Mouse (Mus musculus) CH12.LX (cell line): Measurements from ENCODE around the gene Mllt3. TPM values are rescaled to one million over a fixed set of nuclear protein-coding genes. Genes with fewer than 3 reads are reported as not detected.

Source experiments
- DNase-seq: peaks from one replicate; pipeline ENCODE4 v3.0.0-alpha.2; 2013; ENCODE audit errors: extremely low read depth
- H3K27ac ChIP-seq: 2 replicates; pipeline ENCODE4 v1.5.1; 2012; ENCODE audit warnings: low read depth, mild to moderate bottlenecking, control low read depth, moderate library complexity; ENCODE audit not compliant: insufficient read depth
- H3K27me3 ChIP-seq: replicated peaks from 2 replicates; pipeline ENCODE3; 2012; ENCODE audit warnings: inconsistent platforms
- H3K36me3 ChIP-seq, 2 experiments: replicated peaks in 1 of 2; 2 replicates each; pipeline versions ENCODE3 to v1.6.1; 2012; ENCODE audit warnings: inconsistent platforms in 1 of 2, low read length in 1 of 2, mild to moderate bottlenecking in 1 of 2, mixed read lengths in 1 of 2, moderate library complexity in 1 of 2; ENCODE audit not compliant: control insufficient read depth in 1 of 2, insufficient read depth in 1 of 2
- H3K4me1 ChIP-seq, 2 experiments: 2 replicates each; pipeline ENCODE4 v1.6.1; 2012; ENCODE audit warnings: inconsistent platforms in 1 of 2, moderate library complexity in 1 of 2; ENCODE audit not compliant: insufficient read depth in 2 of 2, control insufficient read depth in 1 of 2
- H3K4me2 ChIP-seq: 2 replicates; pipeline ENCODE4 v1.6.1; 2012; ENCODE audit warnings: low read depth, mild to moderate bottlenecking, control low read depth; ENCODE audit not compliant: poor library complexity, insufficient read depth, severe bottlenecking
- H3K4me3 ChIP-seq, 3 experiments: fragments of 150-350 bp in 1 of 3; sonication (generic) in 1 of 3; replicated peaks in 1 of 3; 2 replicates each; pipeline versions ENCODE3 to v1.5.1; 2011 to 2012; ENCODE audit warnings: low read depth in 2 of 3, low read length in 2 of 3, mild to moderate bottlenecking in 2 of 3, moderate library complexity in 2 of 3, control low read depth in 1 of 3, improper control_type of control experiment in 1 of 3, inconsistent platforms in 1 of 3, mixed read lengths in 1 of 3; ENCODE audit not compliant: poor library complexity in 1 of 3
- H3K79me2 ChIP-seq: replicated peaks from 2 replicates; pipeline ENCODE4 v1.6.1; 2012; ENCODE audit warnings: mild to moderate bottlenecking, moderate library complexity; ENCODE audit not compliant: control insufficient read depth, poor library complexity, insufficient read depth, severe bottlenecking; ENCODE audit errors: extremely low read depth
- H3K9ac ChIP-seq: 2 replicates; pipeline ENCODE4 v1.6.1; 2012; ENCODE audit warnings: low read depth, mild to moderate bottlenecking, control low read depth, moderate library complexity; ENCODE audit not compliant: insufficient read depth
- H3K9me3 ChIP-seq: replicated peaks from 2 replicates; pipeline ENCODE3; 2012; ENCODE audit warnings: low read length, inconsistent platforms, mixed read lengths
- BHLHE40 ChIP-seq: IDR thresholded peaks from 2 replicates; pipeline ENCODE4 v1.6.1; 2011; ENCODE audit warnings: mild to moderate bottlenecking, low read depth, low read length, improper control_type of control experiment
- CHD1 ChIP-seq: IDR thresholded peaks from 2 replicates; pipeline ENCODE4 v1.6.1; 2012; ENCODE audit warnings: low read depth, low read length, improper control_type of control experiment, inconsistent platforms
- CHD2 ChIP-seq: IDR thresholded peaks from 2 replicates; pipeline ENCODE4 v1.6.1; 2011; ENCODE audit warnings: low read length, improper control_type of control experiment
- CTCF ChIP-seq, 2 experiments: IDR thresholded peaks in 1 of 2; conservative IDR thresholded peaks in 1 of 2; 2 replicates each; pipeline ENCODE4 v1.5.1; 2011 to 2012; ENCODE audit warnings: low read depth in 2 of 2, low read length in 2 of 2, improper control_type of control experiment in 1 of 2, inconsistent platforms in 1 of 2, mild to moderate bottlenecking in 1 of 2, moderate library complexity in 1 of 2
- E2F4 ChIP-seq: IDR thresholded peaks from 2 replicates; pipeline ENCODE4 v1.6.1; 2011; ENCODE audit warnings: low read depth, low read length, improper control_type of control experiment; ENCODE audit not compliant: insufficient replicate concordance
- ETS1 ChIP-seq: conservative IDR thresholded peaks from 2 replicates; pipeline ENCODE4 v1.6.1; 2012; ENCODE audit warnings: low read depth, mild to moderate bottlenecking, inconsistent platforms, low read length, improper control_type of control experiment, moderate library complexity
- GABPA ChIP-seq: IDR thresholded peaks from 2 replicates; pipeline ENCODE4 v1.6.1; 2012; ENCODE audit warnings: low read depth, low read length, improper control_type of control experiment, inconsistent platforms; ENCODE audit not compliant: insufficient replicate concordance
- HCFC1 ChIP-seq: IDR thresholded peaks from 2 replicates; pipeline ENCODE4 v1.6.1; 2012; ENCODE audit warnings: low read depth, mild to moderate bottlenecking, inconsistent platforms, low read length, improper control_type of control experiment
- IRF4 ChIP-seq: IDR thresholded peaks from 2 replicates; pipeline ENCODE4 v1.6.1; 2014; ENCODE audit warnings: low read depth, mild to moderate bottlenecking, inconsistent platforms, low read length, improper control_type of control experiment
- MAFK ChIP-seq: IDR thresholded peaks from 2 replicates; pipeline ENCODE4 v1.6.1; 2011; ENCODE audit warnings: low read length, improper control_type of control experiment; ENCODE audit not compliant: insufficient replicate concordance
- MAX ChIP-seq: IDR thresholded peaks from 2 replicates; pipeline ENCODE4 v1.6.1; 2011; ENCODE audit warnings: low read length, improper control_type of control experiment
- MEF2A ChIP-seq: IDR thresholded peaks from 2 replicates; pipeline ENCODE4 v1.6.1; 2014; ENCODE audit warnings: low read depth, mild to moderate bottlenecking, inconsistent platforms, low read length, improper control_type of control experiment, borderline replicate concordance
- MYC ChIP-seq: IDR thresholded peaks from 2 replicates; pipeline ENCODE4 v1.6.1; 2011; ENCODE audit warnings: low read depth, mild to moderate bottlenecking, improper control_type of control experiment, low read length
- NELFE ChIP-seq: IDR thresholded peaks from 2 replicates; pipeline ENCODE4 v1.6.1; 2011; ENCODE audit warnings: low read depth, low read length, improper control_type of control experiment
- POLR2A ChIP-seq: IDR thresholded peaks from 2 replicates; pipeline ENCODE4 v1.6.1; 2011; ENCODE audit warnings: low read depth, mild to moderate bottlenecking, improper control_type of control experiment, low read length
- POLR2AphosphoS2 ChIP-seq: IDR thresholded peaks from 2 replicates; pipeline ENCODE4 v1.6.1; 2011; ENCODE audit warnings: low read depth, low read length, improper control_type of control experiment
- SIN3A ChIP-seq: IDR thresholded peaks from 2 replicates; pipeline ENCODE4 v1.6.1; 2012; ENCODE audit warnings: low read length, improper control_type of control experiment, inconsistent platforms
- TBP ChIP-seq: conservative IDR thresholded peaks from 2 replicates; pipeline ENCODE4 v1.6.1; 2011; ENCODE audit warnings: low read depth, low read length, improper control_type of control experiment
- USF1 ChIP-seq: IDR thresholded peaks from 2 replicates; pipeline ENCODE4 v1.6.1; 2014; ENCODE audit warnings: low read depth, mild to moderate bottlenecking, inconsistent platforms, low read length, improper control_type of control experiment
- ZC3H11A ChIP-seq: IDR thresholded peaks from 2 replicates; pipeline ENCODE4 v1.6.1; 2012; ENCODE audit warnings: low read depth, mild to moderate bottlenecking, inconsistent platforms, low read length, improper control_type of control experiment
- ZKSCAN1 ChIP-seq: IDR thresholded peaks from 2 replicates; pipeline ENCODE4 v1.6.1; 2012; ENCODE audit warnings: low read depth, inconsistent platforms, low read length, improper control_type of control experiment, borderline replicate concordance
- ZMIZ1 ChIP-seq: IDR thresholded peaks from 2 replicates; pipeline ENCODE4 v1.6.1; 2012; ENCODE audit warnings: low read depth, mild to moderate bottlenecking, inconsistent platforms, low read length, improper control_type of control experiment
- dilution Hi-C: fragments of 300-500 bp; cut with MboI; formaldehyde crosslinking; loops from 2 replicates; pipeline ENCODE4 v1.14.3; 2020; ENCODE audit warnings: low sequenced_read_pairs; ENCODE audit not compliant: extremely low pct_unique_long_range_greater_than_20kb, extremely low pct_ligation_motif_present
- in situ Hi-C: fragments of 300-500 bp; cut with MboI; formaldehyde crosslinking; loops from 3 replicates; pipeline ENCODE4 v1.14.3; 2019; ENCODE audit warnings: low sequenced_read_pairs, low pct_ligation_motif_present, low pct_unique_long_range_greater_than_20kb, mixed read lengths
- polyA plus RNA-seq: library from polyadenylated mRNA; unstranded; fragments of >175 nt; gene quantifications from 2 replicates; pipeline ENCODE4 v1.2.1, GENCODE M21; 2012; ENCODE audit warnings: low read depth; ENCODE audit not compliant: insufficient read length
- total RNA-seq, 2 experiments: library from RNA; depleted of rRNA; stranded (reverse); fragments of 300-350 nt in 1 of 2; fragments of >200 nt in 1 of 2; gene quantifications; 2 replicates each; pipeline ENCODE4 v1.2.3; 2012 to 2014

The Mllt3 gene
- total and polyA plus RNA-seq, 3 experiments, result 8.3 to 20.9 (median 10.1) TPM

DNA sequence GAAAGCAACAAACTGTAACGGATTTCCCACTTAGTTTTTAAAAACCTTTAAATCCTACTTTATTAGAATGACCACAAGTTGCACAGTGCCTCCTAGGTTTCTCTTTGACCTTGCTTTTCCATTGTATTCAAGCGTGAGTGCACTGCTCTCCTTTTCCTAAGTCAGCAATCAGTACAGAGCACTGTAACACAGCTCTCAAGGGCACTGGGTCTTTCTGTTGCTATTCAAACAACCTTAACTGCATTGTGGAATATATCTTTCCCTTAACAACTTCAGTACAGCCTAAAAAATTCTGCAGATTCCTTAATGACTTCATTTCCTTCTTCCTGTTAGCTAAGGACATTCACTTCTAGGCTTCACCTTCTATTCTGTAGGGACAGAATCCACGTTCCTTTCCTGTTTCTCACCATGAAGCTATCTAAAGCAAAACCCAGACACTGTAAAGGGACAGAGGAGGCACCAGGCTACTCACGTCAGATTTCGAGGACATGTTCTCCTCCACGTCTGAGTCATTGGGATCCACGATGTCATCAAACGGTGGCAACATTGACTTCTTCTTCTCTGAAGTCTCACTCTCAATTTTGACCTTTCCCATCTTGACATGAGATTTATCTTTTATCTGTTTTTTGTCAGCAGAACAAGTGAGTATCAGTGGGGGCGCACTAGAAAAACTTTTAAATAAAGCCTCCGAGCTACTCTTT, 192.8 kb downstream of the Mllt3 start:
- H3K4me3 ChIP-seq, result no peak overlapping the region
- no peaks in the 10 kb centered on the region for H3K9me3 ChIP-seq
- H3K4me1 ChIP-seq, result no peaks in the 10 kb centered on the region
- dilution Hi-C loops (no loop called here), in situ Hi-C loops (no loop called here)
- no peak overlapping the region for H3K9ac ChIP-seq
- no peak for DNase-seq
- H3K27ac ChIP-seq, result no peak overlapping the region
- no peak for TF ChIP-seq IRF4
- no peak for TF ChIP-seq MYC
- no peak for TF ChIP-seq CHD1
- no peak for TF ChIP-seq NELFE
- no peak overlapping the region for H3K4me2 ChIP-seq
- H3K36me3 ChIP-seq, result peaks cover 0 to 8% of the 10 kb centered on the region in 2 experiments
- H3K79me2 ChIP-seq, result no peaks in the 10 kb centered on the region
- no peaks in the 10 kb centered on the region for H3K27me3 ChIP-seq

DNA sequence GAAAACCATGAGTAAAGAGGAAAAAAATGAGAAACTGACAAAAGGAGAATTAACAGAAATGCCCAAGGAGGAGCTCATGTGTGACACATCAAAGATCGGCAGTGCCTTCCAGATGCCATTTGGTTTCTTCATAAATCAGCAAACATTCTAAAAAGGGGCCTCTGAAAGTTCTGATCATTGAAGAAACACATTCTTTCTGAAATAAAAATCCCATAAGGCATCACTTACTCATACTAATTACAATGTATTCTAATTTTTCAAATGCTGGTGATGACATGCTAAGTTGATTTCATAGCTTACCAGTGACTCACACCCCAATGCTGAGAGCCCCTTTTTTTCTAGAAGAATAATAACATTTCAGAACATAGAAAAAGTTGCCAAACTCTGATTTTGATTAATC, 194.4 kb downstream of the Mllt3 start:
- Histone ChIP-seq H3K4me2 (no peak overlapping the region), H3K4me3 (no peak overlapping the region), H3K36me3 (peaks cover 0 to 8% of the 10 kb centered on the region in 2 experiments), H3K27me3 (no peaks in the 10 kb centered on the region), H3K9me3 (no peaks in the 10 kb centered on the region), H3K9ac (no peak overlapping the region), H3K27ac (no peak overlapping the region), H3K4me1 (peaks cover 0 to 3% of the 10 kb centered on the region in 2 experiments; a peak in 1 of 4 replicates), H3K79me2 (no peaks in the 10 kb centered on the region)
- no peak for DNase-seq
- in situ Hi-C loops (no loop called here), dilution Hi-C loops (no loop called here)
- no peak for TF ChIP-seq ETS1
- no peak for TF ChIP-seq USF1
- no peak for TF ChIP-seq CTCF (conservative IDR thresholded peaks at IDR 0.05 in 1 of 2, IDR thresholded peaks at IDR 0.05 in 1 of 2; ENCODE audit: low read depth in 2 of 2, low read length in 2 of 2)
- no peak for TF ChIP-seq POLR2A

DNA sequence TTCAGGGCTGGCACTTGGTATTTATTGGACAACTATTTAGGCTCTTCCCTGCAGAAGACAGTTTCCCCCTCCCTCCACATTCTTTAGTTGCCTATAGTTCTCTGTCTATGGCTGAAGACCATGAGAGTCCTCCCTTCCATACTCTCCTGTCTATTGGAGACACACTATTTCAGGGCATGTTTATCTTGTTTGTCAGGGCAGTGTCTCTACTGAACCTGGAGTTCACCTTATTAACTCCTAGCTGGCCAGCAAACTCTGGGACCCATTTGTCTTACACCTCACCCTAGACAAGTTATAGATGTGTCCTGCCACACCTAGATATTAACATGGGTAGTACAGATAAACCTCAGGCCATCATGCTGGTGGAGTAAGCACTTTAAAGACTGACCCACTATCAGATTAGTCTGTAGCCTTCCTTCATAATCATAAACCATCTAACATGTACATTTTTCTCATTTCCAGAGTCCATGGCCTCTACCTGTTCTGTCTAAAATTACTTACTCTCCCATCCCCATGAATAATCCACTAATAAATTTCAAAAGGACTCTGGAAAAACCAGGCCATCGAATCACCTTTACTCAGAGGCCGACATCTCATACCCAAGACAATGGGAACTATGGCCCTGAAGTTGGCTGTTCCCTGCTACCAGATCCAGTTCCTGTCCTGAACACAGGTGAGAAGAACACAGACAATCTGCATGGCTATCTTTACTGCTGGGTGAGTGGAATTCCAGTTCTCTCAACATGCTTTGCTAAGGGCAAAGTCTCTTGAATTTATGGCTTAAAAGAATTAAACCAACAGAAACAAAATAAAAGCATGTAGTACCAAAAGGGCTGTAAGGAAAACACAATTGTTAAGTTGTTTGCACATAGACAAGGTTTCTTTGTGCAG, 195.4 kb downstream of the Mllt3 start:
- TF ChIP-seq BHLHE40 (no peak), CTCF (conservative IDR thresholded peaks at IDR 0.05 in 1 of 2, IDR thresholded peaks at IDR 0.05 in 1 of 2; ENCODE audit: low read depth in 2 of 2, low read length in 2 of 2) (no peak), POLR2AphosphoS2 (no peak), CHD2 (no peak), SIN3A (no peak), E2F4 (no peak), NELFE (no peak), ETS1 (no peak), TBP (no peak), MAFK (no peak), IRF4 (no peak), ZC3H11A (no peak), MEF2A (no peak), GABPA (no peak), HCFC1 (no peak), ZKSCAN1 (no peak), USF1 (no peak), ZMIZ1 (no peak), MAX (no peak)
- in situ Hi-C loops, result no loop called here

More for the DNA sequence above, 195.4 kb downstream of the Mllt3 start:
- H3K27me3 ChIP-seq, result no peaks in the 10 kb centered on the region
- H3K79me2 ChIP-seq, result no peaks in the 10 kb centered on the region
- H3K4me1 ChIP-seq, result peaks cover 0 to 3% of the 10 kb centered on the region in 2 experiments; a peak in 1 of 4 replicates
- H3K9me3 ChIP-seq, result no peaks in the 10 kb centered on the region
- no peak for DNase-seq
- dilution Hi-C loops, result no loop called here
- H3K9ac ChIP-seq, result no peak overlapping the region
- H3K4me2 ChIP-seq, result no peak overlapping the region
- no peak overlapping the region for H3K4me3 ChIP-seq
- H3K36me3 ChIP-seq, result peaks cover 0 to 10% of the 10 kb centered on the region in 2 experiments
- H3K27ac ChIP-seq, result no peak overlapping the region
